Mouse (Mus musculus): ENCODE data around the gene Olfr1323.

Gene Olfr1323

DNA sequence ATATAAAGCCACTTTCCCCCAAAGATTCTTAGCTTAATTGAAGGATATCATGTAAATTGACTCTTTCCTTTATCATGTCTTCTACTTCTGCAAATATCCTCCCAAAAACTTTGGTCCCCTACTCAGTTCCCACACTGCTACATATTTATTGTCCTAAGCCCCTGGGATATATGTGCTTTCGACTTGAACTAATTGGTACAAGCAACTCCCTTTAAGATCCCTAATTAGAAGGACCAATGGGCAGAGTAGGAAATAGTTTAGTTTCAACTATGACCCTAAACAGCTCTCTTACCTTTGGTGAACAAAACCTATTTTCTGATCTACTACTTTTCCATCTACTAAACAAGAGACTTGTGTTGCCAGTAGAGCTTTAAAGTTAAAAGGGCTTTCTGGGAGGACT, at the start of gene Olfr1323:
Gene Olfr1323, minus strand, starts transcription at position 101 of the 400 bp plus-strand sequence.
- DNase-seq (ENCODE audit: low spot score in 2 of 2) = no peak

DNA sequence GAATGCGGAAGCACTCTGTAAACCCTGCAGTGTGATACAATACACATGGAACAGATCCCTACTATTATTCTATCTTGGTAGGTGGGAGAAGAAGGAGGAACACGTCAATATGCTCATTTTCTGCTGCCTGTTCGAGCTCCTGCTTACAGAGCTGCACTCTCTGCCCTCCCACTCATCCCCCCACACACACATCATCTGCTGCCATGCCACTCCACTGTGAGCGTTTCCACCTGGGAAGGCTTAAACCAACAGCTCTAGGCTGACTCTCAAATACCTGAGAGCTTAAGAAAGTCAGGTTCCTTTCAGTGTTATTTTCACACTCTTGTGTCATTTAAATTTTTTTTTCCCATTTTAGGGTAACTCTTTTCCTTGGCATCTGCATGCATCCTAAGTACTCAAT, 6.9 kb downstream of the Olfr1323 start:
- no peak for DNase-seq (ENCODE audit: low spot score in 2 of 2)
